Mouse (Mus musculus) megakaryocyte-erythroid progenitor cell, adult 5-6 weeks (primary cell): Measurements from ENCODE around the gene Tigit. TPM values are rescaled to one million over a fixed set of nuclear protein-coding genes. Genes with fewer than 3 reads are reported as not detected.

Experiments used
- ATAC-seq: replicated peaks from 2 replicates; pipeline ENCODE4 v1.8.0; 2016; ENCODE audit warnings: mild to moderate bottlenecking, inconsistent platforms; ENCODE audit not compliant: severe bottlenecking, poor library complexity, low FRiP score, low TSS enrichment
- total RNA-seq, 2 experiments: library from RNA; stranded (forward) in 1 of 2; stranded (reverse) in 1 of 2; fragments of 200-1000, 215-1000 nt in 1 of 2; fragments of >200 nt in 1 of 2; fragmentation: Nextera tagmentation in 1 of 2; gene quantifications; 2 replicates each; pipeline ENCODE4 v1.2.3; 2014 to 2017

Gene Tigit
- total RNA-seq, 2 experiments from 2014 or later: not detected

GRCm38 (mm10) chr16:43672697-43673096 is 8.8 kb upstream of the Tigit start:
- no peak for ATAC-seq

GRCm38 (mm10) chr16:43671972-43672371 is 8.0 kb upstream of the Tigit start:
- ATAC-seq: no peak

GRCm38 (mm10) chr16:43668294-43668693 is 4.3 kb upstream of the Tigit start:
- no peak for ATAC-seq

GRCm38 (mm10) chr16:43664861-43665260 is 915 bp upstream of the Tigit start:
- ATAC-seq: no peak

- no peak for ATAC-seq
Observed at GRCm38 (mm10) chr16:43662124-43663004, 1.6 kb downstream of the Tigit start.

- no peak for ATAC-seq
Observed at GRCm38 (mm10) chr16:43661576-43661975, 2.4 kb downstream of the Tigit start.

- ATAC-seq: no peak
Observed at GRCm38 (mm10) chr16:43655183-43655787, 8.7 kb downstream of the Tigit start.

GRCm38 (mm10) chr16:43654269-43654668 is 9.7 kb downstream of the Tigit start:
- ATAC-seq: no peak

- no peak for ATAC-seq
Observed at GRCm38 (mm10) chr16:43653288-43653687, 10.7 kb downstream of the Tigit start.

- no peak for ATAC-seq
Observed at GRCm38 (mm10) chr16:43650355-43651080, 13.4 kb downstream of the Tigit start.

GRCm38 (mm10) chr16:43647641-43648040 is 16.3 kb downstream of the Tigit start:
- ATAC-seq: no peak

- no peak for ATAC-seq
Observed at GRCm38 (mm10) chr16:43646943-43647342, 17.0 kb downstream of the Tigit start.

- ATAC-seq: no peak
Observed at GRCm38 (mm10) chr16:43645879-43646278, 18.1 kb downstream of the Tigit start.

- ATAC-seq: no peak
Observed at GRCm38 (mm10) chr16:43641230-43641629, 22.7 kb downstream of the Tigit start.

GRCm38 (mm10) chr16:43638406-43639049 is 25.4 kb downstream of the Tigit start:
- ATAC-seq: no peak

GRCm38 (mm10) chr16:43637241-43637640 is 26.7 kb downstream of the Tigit start:
- no peak for ATAC-seq

GRCm38 (mm10) chr16:43634037-43634436 is 29.9 kb downstream of the Tigit start:
- no peak for ATAC-seq

GRCm38 (mm10) chr16:43631758-43632157 is 32.2 kb downstream of the Tigit start:
- ATAC-seq: no peak

- no peak for ATAC-seq
Observed at GRCm38 (mm10) chr16:43628662-43629061, 35.3 kb downstream of the Tigit start.

- no peak for ATAC-seq
Observed at GRCm38 (mm10) chr16:43625956-43626355, 38.0 kb downstream of the Tigit start.
